Mouse (Mus musculus) embryonic facial prominence, embryonic 10.5 days (tissue): ENCODE results near the gene Adi1. TPM values are rescaled to one million over a fixed set of nuclear protein-coding genes. Genes with fewer than 3 reads are reported as not detected.

ENCODE experiments used
- DNase-seq: peaks from one replicate; pipeline ENCODE4 v3.0.0-alpha.2; 2017; ENCODE audit warnings: low spot score
- H3K27ac ChIP-seq: fragments of 300-500 bp; sonication (generic); replicated peaks from 2 replicates; pipeline ENCODE4 v1.5.1; 2016; ENCODE audit warnings: mild to moderate bottlenecking
- H3K27me3 ChIP-seq: fragments of 300-500 bp; sonication (generic); replicated peaks from 2 replicates; pipeline ENCODE4 v1.6.1; 2016; ENCODE audit warnings: low read depth, mild to moderate bottlenecking; ENCODE audit not compliant: poor library complexity, severe bottlenecking
- H3K36me3 ChIP-seq: fragments of 300-500 bp; sonication (generic); replicated peaks from 2 replicates; pipeline ENCODE4 v1.6.1; 2016; ENCODE audit warnings: mild to moderate bottlenecking, moderate library complexity
- H3K4me1 ChIP-seq: fragments of 300-500 bp; sonication (generic); 2 replicates; pipeline ENCODE4 v1.6.1; 2016
- H3K4me3 ChIP-seq: fragments of 300-500 bp; sonication (generic); 2 replicates; pipeline ENCODE4 v1.5.1; 2016; ENCODE audit warnings: mild to moderate bottlenecking, moderate library complexity
- H3K9me3 ChIP-seq: fragments of 300-500 bp; sonication (generic); 2 replicates; pipeline ENCODE4 v1.6.1; 2016; ENCODE audit warnings: mild to moderate bottlenecking
- WGBS: fragments of 180-500 bp; shearing (Covaris S2); methylation state at CpG from one replicate; pipeline ENCODE4 v1.1.7; 2016; 5-methylcytosine and 5-hydroxymethylcytosine counted together
- microRNA-seq: library from miRNA; unstranded; fragments of <30 nt; microRNA quantifications from one replicate; pipeline ENCODE4, GENCODE M21; 2017
- polyA plus RNA-seq: library from polyadenylated mRNA; unstranded; fragments of >200 nt; fragmentation: Nextera tagmentation; extraction: Ambion mirVana; gene quantifications from 2 replicates; pipeline ENCODE4 v1.2.1, GENCODE M21; 2016

Adi1 gene
- polyA plus RNA-seq, 1 experiment from 2014 or later, result 62.2 TPM

DNA sequence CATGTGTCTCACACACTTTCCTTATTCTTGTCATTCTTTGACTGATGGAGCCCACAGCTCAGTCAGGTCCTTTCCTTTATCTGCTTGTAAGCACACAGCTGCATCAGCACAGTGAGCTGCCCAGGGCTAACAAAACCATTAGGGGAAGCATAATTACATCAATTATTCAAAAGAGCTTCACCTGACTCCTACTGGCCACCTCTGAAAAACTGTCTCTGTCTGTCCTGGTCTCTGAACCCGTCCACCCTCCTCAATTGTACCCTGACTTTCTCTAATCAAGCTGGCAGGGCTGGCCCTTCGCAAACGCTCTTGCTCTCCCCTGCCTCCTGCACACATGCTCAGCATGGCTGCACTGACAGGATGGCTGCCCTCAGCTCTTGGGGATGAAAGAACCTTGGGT is 49.3 kb downstream of the Adi1 start:
- H3K36me3 ChIP-seq, result peaks cover 48% of the 10 kb centered on the region
- 0 out of 2 replicates have a peak, but pooled peaks cover 2% of the 10 kb centered on the region for H3K4me1 ChIP-seq
- no peaks in the 10 kb centered on the region for H3K27me3 ChIP-seq
- WGBS, result 75% methylated on average over 3 of the region's 3 CpGs
- no peak overlapping the region for H3K4me3 ChIP-seq
- no peak overlapping the region for H3K27ac ChIP-seq
- no peak for DNase-seq
- H3K9me3 ChIP-seq, result no peaks in the 10 kb centered on the region

DNA sequence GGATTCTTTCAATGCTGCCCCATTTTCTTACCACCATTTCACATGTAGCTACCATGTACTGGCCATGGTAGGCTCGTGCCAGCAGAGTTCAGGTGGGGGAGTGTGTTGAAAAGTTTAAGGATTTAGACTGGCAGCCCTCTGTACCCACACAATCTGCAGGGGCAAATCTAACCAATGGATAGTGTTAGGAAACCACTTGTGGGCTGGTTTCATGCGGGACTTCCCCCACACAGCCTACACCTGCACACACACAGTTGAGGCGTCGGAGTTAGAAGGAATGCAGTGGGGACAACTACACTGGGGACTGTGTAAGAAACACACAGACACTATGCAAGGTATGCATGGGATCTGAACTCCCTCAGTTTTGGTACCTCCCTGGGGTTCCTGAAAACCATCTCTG is 51.2 kb downstream of the Adi1 start:
- H3K27ac ChIP-seq, result no peak overlapping the region
- WGBS, result 88% methylated on average over 4 of the region's 4 CpGs
- no peaks in the 10 kb centered on the region for H3K9me3 ChIP-seq

DNA sequence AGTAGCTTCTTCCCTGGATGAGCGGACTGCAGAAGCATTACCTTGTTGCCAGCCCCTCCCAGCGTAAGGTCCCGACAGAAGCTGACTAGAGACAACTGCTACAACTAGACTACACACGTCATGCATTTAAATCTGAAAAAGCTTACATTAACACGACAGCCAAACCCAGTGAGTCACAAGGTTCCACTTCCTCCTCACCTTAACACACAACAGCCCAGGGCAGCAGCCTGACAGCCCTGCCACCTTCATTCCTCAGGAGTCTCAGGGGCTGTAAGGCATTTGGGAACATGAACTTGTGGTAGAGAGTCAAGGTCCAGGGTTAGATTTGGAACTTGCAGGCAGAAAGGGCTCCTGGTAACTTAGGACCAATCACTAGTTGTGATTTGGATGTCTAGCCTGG is 52.0 kb downstream of the Adi1 start:
- Histone ChIP-seq H3K27ac (no peak overlapping the region), H3K4me3 (no peak overlapping the region), H3K36me3 (peaks cover 43% of the 10 kb centered on the region), H3K27me3 (no peaks in the 10 kb centered on the region), H3K9me3 (no peaks in the 10 kb centered on the region), H3K4me1 (0 out of 2 replicates have a peak, but pooled peaks cover 2% of the 10 kb centered on the region)
- 87% methylated on average over 5 of the region's 5 CpGs for WGBS
- DNase-seq, result no peak

More for the DNA sequence above, 51.2 kb downstream of the Adi1 start:
- H3K4me1 ChIP-seq, result 0 out of 2 replicates have a peak, but pooled peaks cover 2% of the 10 kb centered on the region
- H3K4me3 ChIP-seq, result no peak overlapping the region
- H3K27me3 ChIP-seq, result no peaks in the 10 kb centered on the region
- DNase-seq, result no peak
- peaks cover 45% of the 10 kb centered on the region for H3K36me3 ChIP-seq

Small RNAs within 50 kb of the gene (microRNA-seq; reads per million reads assigned to microRNA genes)
- not detected for gene Mir6937

Other genes with a start within 250 kb of the Adi1 start
- 0.14 and 0.24 TPM in 2 replicates for gene Dcdc2c, start 122.8 kb upstream of the Adi1 start, polyA plus RNA-seq
- gene Allc, start 92.7 kb upstream of the Adi1 start, polyA plus RNA-seq, result not detected in 2 replicates
- 0.10 and 0.31 TPM in 2 replicates for gene Colec11, start 51.9 kb upstream of the Adi1 start, polyA plus RNA-seq
- 685 and 712 TPM in 2 replicates for gene Rps7, start 39.3 kb upstream of the Adi1 start, polyA plus RNA-seq
- 34.3 and 35.1 TPM in 2 replicates for gene Rnaseh1, start 25.6 kb upstream of the Adi1 start, polyA plus RNA-seq
- 35.6 and 35.7 TPM in 2 replicates for gene Trappc12, start 75.2 kb downstream of the Adi1 start, polyA plus RNA-seq
- gene Eipr1, start 76.6 kb downstream of the Adi1 start, polyA plus RNA-seq, result 43.4 and 44.5 TPM in 2 replicates